Mouse (Mus musculus) A20 (cell line): ENCODE data around the gene Hps4.

Experiments
- DNase-seq: peaks from one replicate; pipeline ENCODE4 v3.0.0-alpha.2; 2011; ENCODE audit warnings: low read depth, low spot score

The Hps4 gene

GRCm38 (mm10) chr5:112367338-112367737 is 24.5 kb downstream of the Hps4 start:
- no peak for DNase-seq

GRCm38 (mm10) chr5:112367929-112368328 is 25.0 kb downstream of the Hps4 start:
- no peak for DNase-seq

GRCm38 (mm10) chr5:112368666-112369065 is 25.8 kb downstream of the Hps4 start:
- DNase-seq = no peak

- no peak for DNase-seq
Observed at GRCm38 (mm10) chr5:112369326-112369725, 26.4 kb downstream of the Hps4 start.

- DNase-seq = no peak
Observed at GRCm38 (mm10) chr5:112370236-112370813, 27.4 kb downstream of the Hps4 start.

GRCm38 (mm10) chr5:112371933-112372332 is 29.1 kb downstream of the Hps4 start:
- DNase-seq = no peak

GRCm38 (mm10) chr5:112376111-112376510 is 33.2 kb downstream of the Hps4 start:
- no peak for DNase-seq

GRCm38 (mm10) chr5:112377380-112377779 is 34.5 kb downstream of the Hps4 start:
- DNase-seq = no peak

- DNase-seq = no peak
Observed at GRCm38 (mm10) chr5:112378716-112379115, 35.8 kb downstream of the Hps4 start.

- no peak for DNase-seq
Observed at GRCm38 (mm10) chr5:112381154-112381553, 38.3 kb downstream of the Hps4 start.

GRCm38 (mm10) chr5:112382042-112382441 is 39.2 kb downstream of the Hps4 start:
- no peak for DNase-seq

GRCm38 (mm10) chr5:112382641-112383330 is 39.9 kb downstream of the Hps4 start:
- DNase-seq = no peak

GRCm38 (mm10) chr5:112384805-112385472 is 42.1 kb downstream of the Hps4 start:
- DNase-seq = no peak

GRCm38 (mm10) chr5:112385973-112386372 is 43.1 kb downstream of the Hps4 start:
- DNase-seq = peak; percentile 6

- no peak for DNase-seq
Observed at GRCm38 (mm10) chr5:112389352-112389751, 46.5 kb downstream of the Hps4 start.

GRCm38 (mm10) chr5:112391002-112391401 is 48.1 kb downstream of the Hps4 start:
- DNase-seq = no peak

GRCm38 (mm10) chr5:112391676-112392323 is 48.9 kb downstream of the Hps4 start:
- no peak for DNase-seq

- DNase-seq = no peak
Observed at GRCm38 (mm10) chr5:112393741-112394414, 51.0 kb downstream of the Hps4 start.

- DNase-seq = no peak
Observed at GRCm38 (mm10) chr5:112394415-112394763, 51.5 kb downstream of the Hps4 start.

- no peak for DNase-seq
Observed at GRCm38 (mm10) chr5:112394779-112395443, 52.0 kb downstream of the Hps4 start, which contains the start of gene Asphd2. Asphd2 (minus strand) TSS chr5:112394866.

GRCm38 (mm10) chr5:112396066-112396465 is 53.2 kb downstream of the Hps4 start:
- no peak for DNase-seq
